Mouse (Mus musculus): ENCODE results near the gene Pde4d.

Gene Pde4d

DNA sequence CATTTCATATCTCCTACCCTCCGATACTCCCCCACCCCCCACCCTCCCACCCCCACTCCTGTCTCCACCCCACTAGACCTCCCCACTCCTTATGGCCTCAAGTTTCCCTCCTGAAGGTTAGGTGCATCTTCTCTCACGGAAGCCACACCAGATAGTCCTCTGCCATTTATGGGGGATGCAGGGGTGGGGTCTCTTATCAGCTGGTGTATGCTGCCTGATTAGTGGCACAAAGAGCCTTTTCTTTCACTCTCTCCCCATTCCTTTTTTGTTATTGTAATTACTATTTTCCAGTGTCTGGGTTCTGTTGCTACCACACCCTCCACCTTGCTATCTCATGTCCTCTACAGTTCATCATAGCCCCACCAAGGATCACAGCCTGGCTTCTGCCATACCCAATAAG lies 1194.3 kb downstream of the Pde4d start:
- DNase-seq: no peak

DNA sequence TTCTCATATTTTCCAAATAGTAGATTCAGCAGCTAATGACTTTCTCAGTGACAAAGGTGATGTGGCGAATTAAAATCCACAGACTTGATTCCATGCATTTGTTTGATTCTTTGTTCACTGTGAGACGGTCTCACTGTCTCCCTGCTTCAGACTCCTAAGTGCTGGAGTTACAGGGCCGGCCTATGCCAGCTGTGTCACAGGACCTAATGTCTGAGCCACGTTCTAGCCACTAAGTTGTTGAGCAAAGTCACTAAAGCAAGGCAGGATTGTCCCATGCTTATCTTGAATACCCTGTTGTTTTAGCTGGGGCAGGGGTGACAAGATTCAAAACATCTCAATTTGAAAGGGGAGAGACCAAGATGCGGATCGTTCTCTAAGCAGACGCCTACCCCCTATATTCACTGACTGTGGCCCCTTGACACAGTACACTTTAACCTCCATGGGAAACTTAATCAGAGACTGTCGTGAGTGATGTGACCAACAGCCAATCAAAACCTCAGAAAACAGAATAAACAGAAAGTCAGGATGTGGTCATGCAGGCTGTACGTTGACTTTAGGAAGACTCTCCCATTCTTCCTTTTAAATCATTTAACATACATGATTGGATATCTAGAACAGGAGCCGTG lies 1195.6 kb downstream of the Pde4d start:
- DNase-seq: peak; percentile 69

DNA sequence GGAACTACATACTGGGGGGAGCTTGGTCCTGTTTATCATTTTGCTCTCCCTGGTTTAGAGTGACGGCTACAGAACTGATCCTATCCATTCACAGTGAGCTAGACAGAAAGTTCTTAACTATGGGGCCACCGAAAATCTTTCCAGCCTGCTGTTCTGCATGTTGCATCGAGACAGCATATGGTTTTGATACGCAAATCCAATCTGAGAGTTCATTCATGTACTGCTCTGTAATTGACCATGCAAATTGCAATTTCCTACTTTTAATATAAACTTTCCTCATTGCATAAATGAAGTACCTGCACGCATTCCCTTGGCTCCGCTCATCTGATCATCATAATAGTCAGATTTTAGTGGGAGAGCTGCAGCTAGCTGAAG lies 1196.1 kb downstream of the Pde4d start:
- no peak for DNase-seq

DNA sequence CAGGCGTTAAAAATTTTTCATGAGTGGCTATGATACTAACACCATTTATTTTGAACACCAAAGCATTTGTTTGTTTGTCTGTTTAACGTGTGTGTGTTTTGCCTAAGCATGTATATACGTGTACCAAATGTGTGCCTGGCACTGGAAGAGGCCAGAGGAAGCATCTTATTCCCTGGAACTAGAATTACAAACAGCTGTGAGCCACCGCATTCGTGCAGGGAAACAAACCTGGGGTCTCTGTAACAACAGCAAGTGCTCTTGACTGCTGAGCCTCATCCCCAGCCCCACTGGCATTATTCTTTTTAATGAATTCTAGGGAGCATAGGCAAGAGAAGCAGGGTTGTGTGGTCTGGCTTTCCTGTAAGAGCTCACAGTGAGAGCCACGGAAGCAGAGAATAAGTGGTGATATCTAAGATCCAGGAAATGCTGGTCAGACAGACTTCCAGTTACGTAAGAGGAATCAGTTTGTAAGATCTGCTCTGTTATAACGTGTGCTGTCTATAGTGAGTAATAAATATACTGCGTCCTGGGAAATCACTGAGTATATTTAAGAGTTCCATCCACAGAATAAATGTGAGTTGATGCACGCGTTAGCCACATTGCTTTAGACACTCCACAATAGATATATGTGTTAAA lies 1197.0 kb downstream of the Pde4d start:
- DNase-seq: no peak

DNA sequence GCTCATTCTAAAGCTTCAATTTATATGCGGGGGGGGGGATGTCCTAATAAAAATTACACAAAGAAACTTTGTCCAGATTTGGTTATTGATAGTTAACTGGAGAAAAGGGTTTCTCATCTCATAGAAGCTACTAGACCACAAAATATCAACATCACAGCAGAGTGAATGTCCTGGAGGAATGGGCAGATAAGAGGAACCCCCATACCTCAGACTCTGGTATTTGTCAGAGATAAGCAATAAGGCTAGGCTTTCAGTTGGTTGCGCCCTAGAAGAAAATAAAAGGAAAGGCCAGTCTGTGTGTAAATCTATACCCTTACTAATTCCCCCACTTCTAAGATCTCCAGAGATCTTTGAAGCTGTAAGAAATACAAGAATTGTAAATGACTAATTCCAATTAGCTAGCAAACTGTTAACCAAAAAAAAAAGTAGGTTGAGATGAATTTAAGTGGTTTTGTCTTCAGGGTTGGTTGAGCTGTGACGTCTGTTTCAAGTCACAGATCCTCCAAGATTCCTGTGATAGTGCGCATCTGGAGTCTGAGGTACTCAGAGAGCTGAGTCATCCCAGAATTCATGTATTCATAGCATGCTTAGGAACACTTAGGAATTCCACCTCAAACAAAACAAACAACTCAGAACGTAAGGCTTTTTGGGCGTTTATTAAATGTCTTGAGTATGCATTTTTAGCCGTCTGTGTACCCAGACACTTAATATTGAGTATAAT lies 1197.9 kb downstream of the Pde4d start:
- no peak for DNase-seq

DNA sequence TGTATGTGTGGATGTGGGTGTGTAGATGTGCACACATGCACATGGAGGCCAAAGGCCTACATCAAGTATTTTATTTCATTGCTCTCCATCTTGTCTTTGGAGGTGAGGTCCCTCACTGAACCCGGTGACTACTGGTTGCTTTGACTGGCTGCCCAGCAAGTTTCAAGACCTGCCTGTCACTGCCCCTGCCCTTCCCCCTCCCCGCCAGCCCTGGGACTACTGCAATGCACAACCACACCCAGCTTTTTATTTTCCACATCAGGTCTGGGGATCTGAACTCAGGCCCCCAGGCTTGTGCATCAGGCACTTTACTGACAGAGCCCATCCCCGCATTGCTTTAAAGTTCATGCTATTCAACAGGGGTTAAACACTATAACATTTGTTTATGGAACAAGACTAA lies 1198.6 kb downstream of the Pde4d start:
- DNase-seq: no peak

DNA sequence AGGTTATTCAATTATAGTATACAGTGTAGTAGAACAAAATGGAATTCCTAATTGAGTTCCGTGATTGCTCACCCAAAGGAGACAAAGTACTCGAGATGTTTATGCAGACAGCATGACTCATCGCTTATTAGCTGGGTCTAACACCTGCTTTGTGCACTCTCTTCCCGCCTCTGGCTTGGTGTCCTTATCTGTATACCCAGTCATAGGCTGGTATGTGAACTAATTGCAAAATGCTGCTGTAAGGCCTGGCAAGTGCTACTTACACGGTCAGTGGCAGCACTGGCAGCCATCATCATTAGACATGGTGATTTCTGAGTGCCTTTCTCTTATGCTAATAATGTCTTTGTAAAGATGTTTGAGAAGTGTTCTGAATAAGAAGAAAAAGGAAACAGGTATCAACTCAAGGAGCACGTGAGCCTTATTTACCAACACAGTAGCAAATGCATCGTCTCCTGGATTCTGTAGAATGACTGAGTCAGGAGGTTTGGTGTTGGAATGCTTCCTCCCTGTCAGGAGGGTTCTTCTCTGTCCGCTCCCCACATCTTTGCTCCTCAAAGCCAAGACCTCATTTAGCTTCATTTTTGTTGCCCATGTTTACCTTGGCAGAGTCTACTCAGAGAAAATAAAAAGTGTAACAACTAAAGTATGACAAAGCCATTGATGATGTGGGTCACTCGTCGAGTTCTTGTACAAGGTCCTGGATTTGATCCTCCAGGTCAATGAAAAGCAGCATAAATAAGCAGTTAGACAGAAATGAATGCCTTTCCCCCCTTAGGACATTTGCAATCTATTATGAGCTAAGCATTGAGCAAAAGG lies 1202.2 kb downstream of the Pde4d start:
- no peak for DNase-seq

DNA sequence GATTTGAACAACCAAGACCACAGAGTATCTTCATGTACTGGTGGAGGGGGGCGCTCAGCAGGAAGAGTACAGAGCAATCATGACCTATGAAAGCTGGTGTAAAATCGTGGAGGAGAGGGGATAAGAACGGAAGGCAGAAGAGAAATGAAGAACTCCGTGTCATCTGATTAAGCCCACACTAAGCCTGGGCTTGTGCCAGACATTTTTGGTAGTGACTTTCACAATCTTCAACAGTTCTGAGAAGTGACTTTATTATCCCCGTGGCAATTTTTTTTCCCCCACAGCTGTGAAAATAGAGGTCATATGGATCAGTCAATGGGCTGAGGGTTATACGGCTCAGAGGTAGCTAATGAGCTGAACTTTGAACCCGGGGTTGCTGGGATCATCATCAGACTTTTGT lies 1202.9 kb downstream of the Pde4d start:
- no peak for DNase-seq

DNA sequence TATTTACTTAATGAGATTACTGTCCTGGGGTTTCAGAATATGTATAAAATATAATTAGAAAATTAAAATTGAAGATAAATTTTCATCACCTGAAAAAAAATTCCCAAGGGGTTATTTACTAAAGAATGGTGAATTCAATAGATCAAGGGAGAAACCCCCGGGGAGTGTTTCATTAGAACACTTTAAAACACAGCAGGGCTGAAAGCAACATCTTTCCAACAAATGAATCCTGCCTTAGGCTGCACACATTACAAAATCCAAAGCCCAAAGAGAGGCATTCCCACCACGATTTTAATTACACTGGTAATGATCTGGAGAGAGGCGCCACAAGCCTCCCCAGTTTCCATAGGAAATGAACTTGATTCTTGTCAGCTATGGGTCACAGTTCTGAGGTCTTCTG lies 1205.6 kb downstream of the Pde4d start:
- DNase-seq: no peak

DNA sequence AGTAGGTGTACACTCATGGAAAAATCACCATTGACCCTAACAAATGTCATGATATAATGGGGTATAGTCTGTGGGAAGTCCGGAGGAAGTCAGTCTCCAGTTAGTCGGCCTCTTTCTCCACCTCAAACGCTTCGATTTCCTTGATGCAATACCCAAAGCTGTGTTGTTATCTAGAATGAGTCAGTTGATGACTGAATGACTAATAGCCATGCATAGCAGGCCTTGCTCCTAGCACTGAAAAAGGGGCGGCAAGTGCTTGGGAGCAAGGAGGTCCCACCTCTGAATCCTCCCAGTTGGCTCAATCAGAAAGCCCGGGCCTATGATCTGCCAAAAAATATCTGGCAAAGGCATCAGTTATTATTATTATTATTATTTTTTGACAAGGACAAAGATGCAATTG lies 1209.4 kb downstream of the Pde4d start:
- DNase-seq: no peak

DNA sequence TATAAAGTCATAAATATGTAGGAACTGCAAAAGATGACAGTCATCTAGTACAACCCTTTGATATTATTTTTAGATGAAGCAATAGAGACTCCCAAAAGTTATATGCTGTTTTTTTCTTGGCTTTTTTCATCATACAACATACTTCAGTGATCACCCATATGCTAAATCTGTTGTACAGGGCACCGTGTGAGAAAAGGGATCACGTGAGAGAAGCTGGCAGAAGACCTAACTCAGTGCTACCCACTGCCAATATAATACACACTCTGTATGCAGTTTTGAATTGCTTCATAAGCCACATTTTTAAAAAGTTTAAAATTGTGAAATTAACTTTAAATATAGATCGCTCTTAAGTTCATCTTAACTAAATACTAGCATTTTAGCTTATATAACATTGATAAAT lies 1211.6 kb downstream of the Pde4d start:
- no peak for DNase-seq

DNA sequence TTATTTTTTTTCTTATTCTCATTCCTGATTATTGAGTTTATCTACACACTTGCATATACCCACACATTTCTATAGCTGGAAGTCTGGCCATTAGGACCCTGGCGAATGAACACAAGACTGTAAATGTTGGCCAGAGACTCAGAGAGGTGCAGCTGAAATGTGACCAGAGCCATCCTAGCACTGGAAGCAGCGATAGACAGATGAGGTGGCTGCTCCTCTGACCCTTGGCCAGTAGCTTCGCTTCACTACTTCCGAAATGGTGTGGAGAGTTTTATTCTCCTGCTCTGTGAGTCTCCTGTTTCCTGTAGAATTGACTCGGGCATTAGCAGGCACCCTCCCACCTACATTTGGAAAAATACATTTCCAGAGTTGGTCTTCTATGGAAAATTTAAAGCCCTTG lies 1212.4 kb downstream of the Pde4d start:
- DNase-seq: no peak

DNA sequence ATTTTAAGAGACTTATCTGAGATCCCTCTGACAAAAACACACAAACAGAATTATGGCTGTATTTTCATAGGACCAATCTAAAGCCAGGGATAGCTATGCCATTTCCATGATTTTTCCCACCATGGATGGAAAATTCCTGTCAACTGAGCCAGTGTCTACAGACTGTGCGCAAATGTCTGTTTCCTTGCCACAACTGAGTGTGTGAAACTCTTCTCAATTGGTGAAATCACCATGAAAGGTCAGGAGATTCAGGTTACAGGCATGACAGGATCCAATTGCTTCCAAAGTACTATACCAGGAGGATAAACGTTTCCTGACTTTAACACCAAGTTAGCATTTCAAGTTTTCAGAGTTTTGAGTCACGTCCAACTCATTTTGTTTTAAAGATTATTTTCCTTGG lies 1213.0 kb downstream of the Pde4d start:
- DNase-seq: no peak

DNA sequence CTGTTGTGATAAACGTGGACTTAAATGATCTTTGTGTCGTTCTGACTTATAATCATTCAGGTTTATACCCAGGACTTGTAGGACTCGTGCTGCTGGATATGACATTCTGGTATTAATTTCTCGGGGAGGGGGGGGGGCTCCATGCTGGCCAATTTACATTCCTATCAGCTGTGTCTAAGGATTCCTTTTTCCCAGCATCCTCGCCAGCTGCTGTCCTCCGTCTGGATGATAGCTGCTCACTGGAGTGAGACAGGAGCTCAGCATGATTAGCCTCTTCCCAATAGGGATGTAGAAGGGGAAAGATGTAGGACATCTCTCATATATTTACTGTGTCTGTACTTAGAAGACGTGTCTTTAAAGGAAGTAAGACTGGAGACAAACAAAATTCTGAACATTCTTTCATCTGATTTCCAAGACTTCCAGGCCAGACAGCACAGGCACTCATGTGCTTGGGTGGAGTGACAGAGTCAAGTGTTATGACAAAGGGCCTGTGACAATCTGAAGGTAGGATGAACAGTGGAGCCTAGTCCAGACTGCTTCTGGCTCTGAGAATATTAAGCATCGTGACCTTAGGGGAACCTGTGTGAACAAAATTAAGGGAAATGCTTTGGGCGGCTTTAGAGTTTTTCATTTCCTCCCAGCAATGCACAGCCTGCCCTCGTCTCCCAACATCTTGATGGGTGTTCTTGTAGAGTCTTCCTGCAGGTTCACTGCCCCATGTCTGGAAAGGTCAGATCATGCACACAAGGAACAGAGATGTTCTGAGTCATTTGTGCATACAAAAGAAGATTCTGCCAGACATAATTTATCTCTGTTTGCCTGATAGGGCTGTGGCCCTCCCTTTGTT lies 1215.4 kb downstream of the Pde4d start:
- DNase-seq: peak; percentile 63

DNA sequence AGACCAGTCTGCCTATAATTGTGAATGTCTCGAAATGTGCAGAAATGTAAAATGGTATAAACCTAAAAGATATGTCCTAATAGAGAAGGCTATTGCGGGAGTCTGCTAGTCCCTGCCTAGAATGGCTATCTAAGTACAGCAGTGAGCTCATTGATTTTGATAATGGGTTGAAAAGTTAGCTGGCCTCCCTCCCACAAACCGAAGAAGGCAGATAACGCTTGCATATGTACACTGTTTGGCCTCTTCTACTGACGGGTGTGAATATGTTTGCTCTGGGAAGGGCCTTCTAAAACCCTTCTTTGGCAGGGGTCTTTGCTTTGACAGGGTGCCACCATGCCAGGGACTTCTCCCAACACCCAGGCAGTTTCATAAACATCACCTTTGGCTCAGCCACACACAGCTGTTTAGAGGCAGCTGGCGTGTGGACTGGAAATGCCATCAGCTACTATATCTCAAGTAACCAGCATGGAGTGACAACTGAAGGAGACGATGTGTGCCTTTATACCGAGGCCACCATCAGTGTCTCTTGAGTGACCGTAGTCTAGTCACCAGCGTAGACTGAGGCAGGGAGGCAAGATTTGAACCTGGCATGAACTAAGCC lies 1216.2 kb downstream of the Pde4d start:
- DNase-seq: no peak

DNA sequence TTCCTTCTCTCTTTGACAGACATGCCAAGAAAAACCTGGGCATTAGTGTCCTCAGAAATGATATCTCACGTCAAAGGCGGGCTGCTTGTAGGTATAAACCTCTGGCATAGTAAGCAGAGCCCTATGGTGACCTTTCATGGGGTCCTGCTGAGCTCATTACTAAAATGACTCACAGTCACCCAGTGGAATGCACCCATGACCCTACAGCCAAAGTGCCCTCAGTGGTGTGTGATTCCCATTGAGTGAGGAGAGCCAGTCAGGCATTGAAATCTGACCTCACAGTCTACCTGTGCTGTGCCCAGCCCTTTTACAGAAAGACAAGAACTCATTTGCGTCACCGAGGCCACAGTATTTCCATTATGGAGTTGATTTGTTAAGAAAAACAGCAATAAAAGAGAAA lies 1220.2 kb downstream of the Pde4d start:
- no peak for DNase-seq

DNA sequence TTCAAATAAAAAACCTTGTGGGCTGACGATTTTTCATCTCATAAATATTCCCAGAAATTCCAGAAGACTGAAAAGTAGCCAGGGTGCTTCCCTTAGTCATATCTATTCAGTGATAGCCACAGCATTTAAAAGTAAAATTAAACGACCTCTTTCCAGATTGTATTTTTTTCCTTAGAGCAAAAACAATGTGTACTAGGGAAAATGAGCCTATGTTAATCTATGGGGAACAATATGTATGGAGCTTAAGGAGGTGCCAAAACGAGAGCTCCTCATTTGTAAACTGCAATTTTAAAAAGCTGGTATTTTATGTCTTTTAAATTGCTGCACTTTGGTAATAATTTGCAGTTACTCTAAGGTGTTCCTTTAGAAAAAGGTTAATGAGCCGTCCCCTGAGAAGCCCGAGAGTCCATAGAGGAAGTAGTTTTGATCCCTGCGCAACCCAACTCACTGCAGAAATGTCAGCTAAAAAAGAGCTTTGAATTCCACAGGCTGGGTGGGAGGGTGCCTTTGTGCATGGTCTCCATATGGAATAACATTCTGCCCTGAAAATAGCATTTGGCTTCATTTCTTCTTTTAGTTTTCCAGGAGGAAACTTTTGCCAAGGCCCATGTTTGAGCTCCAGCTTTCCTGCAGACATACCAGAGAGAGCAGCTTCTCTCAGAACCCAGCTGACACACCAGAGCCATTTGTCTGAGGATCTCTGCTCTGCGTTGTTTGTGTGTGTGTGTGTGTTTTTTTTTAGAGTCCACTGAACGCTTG lies 1222.0 kb downstream of the Pde4d start:
- DNase-seq: no peak

DNA sequence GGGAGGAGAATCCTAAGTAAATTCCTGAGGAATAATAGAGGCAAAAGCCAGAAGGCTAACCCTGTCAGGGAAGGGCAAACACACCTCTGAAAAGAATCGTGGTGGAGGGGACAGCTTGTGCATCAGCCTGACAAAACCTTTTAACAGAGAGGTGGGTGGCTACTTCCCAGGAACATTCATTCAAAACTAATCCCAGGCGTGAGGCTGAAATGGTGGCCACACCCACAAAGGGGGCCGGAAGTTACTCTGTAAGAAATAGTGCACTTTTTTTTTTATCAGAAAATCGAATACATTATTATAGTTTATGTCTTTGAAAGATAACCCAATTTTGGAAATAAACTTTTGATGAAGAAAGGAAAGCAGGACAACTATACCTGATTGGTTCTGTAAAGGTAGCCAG lies 1227.3 kb downstream of the Pde4d start:
- no peak for DNase-seq

DNA sequence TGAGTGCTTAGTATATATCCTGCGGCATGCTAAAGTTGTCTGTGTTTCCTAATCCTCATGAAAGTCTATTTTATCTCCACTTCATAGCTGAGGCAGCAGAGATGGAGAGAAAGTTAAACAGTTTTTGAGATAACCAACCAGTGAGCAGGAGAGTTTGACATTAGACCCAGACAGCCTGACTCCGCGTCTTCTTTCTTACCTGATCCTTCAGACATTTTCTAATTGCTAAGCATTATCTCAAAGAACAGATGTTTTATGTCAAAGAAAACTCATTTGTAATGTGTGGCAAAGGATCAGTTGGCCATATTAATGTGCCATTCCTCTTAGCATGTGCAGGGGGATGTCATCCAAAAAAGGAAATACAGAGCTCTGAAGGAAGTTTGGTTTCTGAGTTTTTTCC lies 1227.9 kb downstream of the Pde4d start:
- DNase-seq: no peak

DNA sequence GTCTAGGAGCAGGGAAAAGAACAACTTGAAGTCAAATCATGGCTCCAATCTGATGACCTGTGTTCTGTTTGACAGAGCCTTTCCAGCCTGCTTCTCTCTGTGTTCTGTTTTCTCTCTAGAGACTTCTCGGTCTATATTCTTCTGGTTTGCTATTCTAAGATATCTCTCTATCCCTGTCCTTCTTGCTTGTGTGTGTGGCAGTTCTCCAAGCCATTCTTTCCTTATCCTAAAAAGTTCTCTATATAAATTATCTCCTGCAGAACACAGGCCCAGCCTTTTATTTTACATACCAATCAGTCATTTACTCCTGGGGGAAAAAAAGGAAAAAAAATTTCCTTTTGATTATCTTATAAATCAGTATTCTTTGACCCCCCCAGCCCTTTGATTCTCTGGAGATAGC lies 1229.2 kb downstream of the Pde4d start:
- DNase-seq: no peak

DNA sequence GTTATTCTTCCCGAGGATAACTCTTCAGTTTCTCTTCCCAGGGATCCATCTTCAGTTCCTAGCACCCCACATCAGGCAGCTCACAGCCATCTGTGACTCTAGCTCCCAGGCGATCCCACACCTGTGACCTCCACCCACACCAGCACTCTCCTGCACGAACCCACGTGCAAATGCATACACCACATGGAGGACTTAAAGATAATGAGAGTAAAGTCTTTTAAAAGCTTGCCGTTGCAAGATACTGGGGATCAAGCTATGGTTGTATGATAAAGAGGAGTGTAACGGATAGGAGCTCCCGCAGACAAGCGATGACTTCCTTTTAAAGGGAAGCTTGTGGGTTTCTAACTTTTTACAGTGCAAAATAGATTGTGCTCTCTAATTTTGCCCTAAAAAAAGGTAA lies 1230.5 kb downstream of the Pde4d start:
- no peak for DNase-seq
